Mouse (Mus musculus): ENCODE measurements around the gene Akip1. TPM values are rescaled to one million over a fixed set of nuclear protein-coding genes. Genes with fewer than 3 reads are reported as not detected.

Gene Akip1
- polyA plus RNA-seq, 1 experiment from 2014 or later = 37.1 TPM

DNA sequence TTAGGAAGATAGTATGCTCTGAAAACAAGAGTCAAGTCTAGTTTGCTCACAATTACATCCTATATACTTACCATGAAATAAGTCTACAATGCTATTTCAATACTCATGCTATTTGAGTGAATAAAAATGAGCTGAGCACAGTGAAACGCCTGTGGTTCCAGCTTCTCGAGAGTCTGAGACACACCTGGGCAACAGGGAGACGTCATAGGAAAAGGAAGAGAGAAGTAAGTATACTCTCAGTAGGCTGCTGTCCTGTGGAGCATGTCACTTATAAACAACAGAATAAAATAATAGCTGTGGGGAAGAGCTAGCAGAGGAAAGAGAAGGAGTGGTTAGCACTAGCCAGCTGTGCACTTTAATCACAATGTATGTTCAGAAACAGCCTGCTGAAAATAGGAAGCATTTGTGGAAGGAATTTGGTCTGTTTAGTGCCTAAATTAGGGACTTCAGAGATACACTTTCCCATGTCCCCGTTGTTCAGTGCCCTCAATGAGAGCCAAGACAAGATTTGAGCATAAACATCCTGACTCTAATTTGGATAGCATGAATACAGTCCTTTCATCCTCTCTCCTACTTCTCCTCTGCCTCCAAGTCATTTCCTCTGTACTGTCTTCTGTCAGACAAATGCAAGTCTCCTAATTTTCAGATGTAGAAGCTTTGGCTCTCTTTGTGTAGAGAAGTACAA, 28.4 kb upstream of the Akip1 start:
- Histone ChIP-seq H3K4me1 (ENCODE audit: control insufficient read depth, insufficient read depth, low read length) (peaks cover 32% of the 10 kb centered on the region), H3K27me3 (replicated peaks; ENCODE audit: control insufficient read depth, insufficient read depth, low read length) (no peaks in the 10 kb centered on the region), H3K36me3 (ENCODE audit: control insufficient read depth, insufficient read depth, low read length) (no peaks in the 10 kb centered on the region), H3K9ac (ENCODE audit: low read depth, low read length) (no peak overlapping the region), H3K9me3 (ENCODE audit: control insufficient read depth, low read length) (no peaks in the 10 kb centered on the region), H3K4me3 (ENCODE audit: low read depth, low read length) (no peak overlapping the region), H3K27ac (replicated peaks; ENCODE audit: low read depth, low read length) (peak overlapping the region; percentile 54), H3K4me2 (ENCODE audit: low read depth, low read length) (no peak overlapping the region)
- DNase-seq (ENCODE audit: low spot score) (peak; percentile 57), ATAC-seq (ENCODE audit: low read depth) (peak; percentile 24; the same call in 1 of the 2 replicates)
- 35% methylated on average over 4 of the region's 4 CpGs for WGBS

DNA sequence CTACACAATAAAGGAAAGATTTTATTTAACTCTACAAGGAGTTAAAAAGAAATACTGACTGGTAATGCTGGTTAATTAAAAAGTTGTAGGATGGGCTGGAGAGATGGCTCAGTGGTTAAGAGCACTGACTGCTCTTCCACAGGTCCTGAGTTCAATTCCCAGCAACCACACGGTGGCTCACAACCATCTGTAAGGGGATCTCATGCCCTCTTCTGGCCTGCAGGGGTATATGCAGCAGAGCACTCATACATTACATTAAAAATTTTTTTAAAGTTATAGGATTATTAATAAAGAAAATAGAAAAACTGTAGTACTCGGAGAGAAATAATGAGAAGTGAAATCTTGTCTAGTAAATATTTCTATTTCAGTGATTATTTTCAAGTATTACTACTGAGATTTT, 23.2 kb upstream of the Akip1 start:
- H3K36me3 ChIP-seq (ENCODE audit: control insufficient read depth, insufficient read depth, low read length) = no peaks in the 10 kb centered on the region
- no peaks in the 10 kb centered on the region for H3K9me3 ChIP-seq (ENCODE audit: control insufficient read depth, low read length)
- ATAC-seq (ENCODE audit: low read depth) (no peak), DNase-seq (ENCODE audit: low spot score) (no peak)
- no peak overlapping the region for H3K9ac ChIP-seq (ENCODE audit: low read depth, low read length)
- H3K4me3 ChIP-seq (ENCODE audit: low read depth, low read length) = no peak overlapping the region
- 84% methylated on average over 2 of the region's 2 CpGs for WGBS
- H3K4me2 ChIP-seq (ENCODE audit: low read depth, low read length) = no peak overlapping the region
- no peak overlapping the region for H3K27ac ChIP-seq (replicated peaks; ENCODE audit: low read depth, low read length)
- peaks cover 6% of the 10 kb centered on the region; the same call in 1 of the 2 replicates for H3K4me1 ChIP-seq (ENCODE audit: control insufficient read depth, insufficient read depth, low read length)
- no peaks in the 10 kb centered on the region for H3K27me3 ChIP-seq (replicated peaks; ENCODE audit: control insufficient read depth, insufficient read depth, low read length)

DNA sequence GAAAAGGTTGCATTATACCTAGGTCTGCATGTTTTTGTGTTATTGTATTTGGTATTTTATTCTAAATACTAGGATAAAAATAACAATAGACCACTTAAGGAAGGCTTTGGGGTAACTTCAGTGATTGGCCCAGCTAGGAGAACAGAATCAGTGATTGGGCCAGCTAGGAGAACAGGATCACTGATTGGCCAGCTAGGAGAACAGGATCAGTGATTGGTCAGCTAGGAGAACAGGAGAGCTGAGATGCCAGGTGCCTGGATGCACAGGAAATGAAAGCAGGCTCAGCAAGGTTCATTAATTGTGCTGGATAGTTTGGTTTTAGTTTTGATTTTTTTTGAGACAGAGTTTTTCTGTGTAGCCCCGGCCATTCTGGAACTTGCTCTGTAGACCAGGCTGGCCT, 22.6 kb upstream of the Akip1 start:
- H3K27ac ChIP-seq (replicated peaks; ENCODE audit: low read depth, low read length) = no peak overlapping the region
- no peak for ATAC-seq (ENCODE audit: low read depth)
- no peak for DNase-seq (ENCODE audit: low spot score)
- peaks cover under 1% of the 10 kb centered on the region; the same call in 1 of the 2 replicates for H3K4me1 ChIP-seq (ENCODE audit: control insufficient read depth, insufficient read depth, low read length)
- no peak overlapping the region for H3K4me2 ChIP-seq (ENCODE audit: low read depth, low read length)
- no peaks in the 10 kb centered on the region for H3K27me3 ChIP-seq (replicated peaks; ENCODE audit: control insufficient read depth, insufficient read depth, low read length)
- WGBS = 97% methylated on average over 1 of the region's 1 CpGs
- H3K9ac ChIP-seq (ENCODE audit: low read depth, low read length) = no peak overlapping the region
- no peaks in the 10 kb centered on the region for H3K36me3 ChIP-seq (ENCODE audit: control insufficient read depth, insufficient read depth, low read length)
- no peaks in the 10 kb centered on the region for H3K9me3 ChIP-seq (ENCODE audit: control insufficient read depth, low read length)
- no peak overlapping the region for H3K4me3 ChIP-seq (ENCODE audit: low read depth, low read length)

DNA sequence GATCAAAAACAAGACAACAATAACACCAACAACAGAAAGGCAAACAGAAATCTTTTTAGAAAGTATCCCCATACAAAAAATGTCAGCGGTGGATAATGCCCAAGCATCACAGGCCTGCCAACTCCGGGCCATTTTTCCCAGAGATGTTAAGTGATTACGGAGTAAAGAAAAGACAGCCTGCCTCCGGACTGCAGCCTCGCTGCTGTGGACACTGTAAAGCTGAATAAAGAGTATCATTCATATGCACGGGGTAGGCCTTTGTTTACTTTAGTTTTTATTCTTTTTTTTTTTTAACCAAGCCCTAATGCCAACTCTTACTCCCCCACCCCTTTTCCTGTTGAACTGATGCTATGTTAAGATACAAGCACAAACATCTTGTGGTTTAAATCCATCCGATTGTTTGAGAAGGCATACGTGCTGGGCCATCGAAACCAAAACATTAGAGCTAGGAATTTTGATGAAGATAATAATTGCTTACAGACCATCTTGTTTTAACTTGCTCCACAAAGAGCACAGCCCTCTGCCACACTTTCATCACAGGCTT, 16.8 kb upstream of the Akip1 start:
- H3K4me3 ChIP-seq (ENCODE audit: low read depth, low read length) = no peak overlapping the region
- 21% methylated on average over 9 of the region's 9 CpGs for WGBS
- DNase-seq (ENCODE audit: low spot score) (peak; percentile 45), ATAC-seq (ENCODE audit: low read depth) (0 out of 2 replicates have a peak, but pooled peaks have one; percentile 30)
- no peaks in the 10 kb centered on the region for H3K9me3 ChIP-seq (ENCODE audit: control insufficient read depth, low read length)
- no peak overlapping the region for H3K27ac ChIP-seq (replicated peaks; ENCODE audit: low read depth, low read length)
- peaks cover 9% of the 10 kb centered on the region for H3K4me1 ChIP-seq (ENCODE audit: control insufficient read depth, insufficient read depth, low read length)
- 0 out of 2 replicates have a peak overlapping the region, but pooled peaks have one; percentile 4 for H3K4me2 ChIP-seq (ENCODE audit: low read depth, low read length)
- no peaks in the 10 kb centered on the region for H3K27me3 ChIP-seq (replicated peaks; ENCODE audit: control insufficient read depth, insufficient read depth, low read length)
- H3K9ac ChIP-seq (ENCODE audit: low read depth, low read length) = no peak overlapping the region
- H3K36me3 ChIP-seq (ENCODE audit: control insufficient read depth, insufficient read depth, low read length) = no peaks in the 10 kb centered on the region

DNA sequence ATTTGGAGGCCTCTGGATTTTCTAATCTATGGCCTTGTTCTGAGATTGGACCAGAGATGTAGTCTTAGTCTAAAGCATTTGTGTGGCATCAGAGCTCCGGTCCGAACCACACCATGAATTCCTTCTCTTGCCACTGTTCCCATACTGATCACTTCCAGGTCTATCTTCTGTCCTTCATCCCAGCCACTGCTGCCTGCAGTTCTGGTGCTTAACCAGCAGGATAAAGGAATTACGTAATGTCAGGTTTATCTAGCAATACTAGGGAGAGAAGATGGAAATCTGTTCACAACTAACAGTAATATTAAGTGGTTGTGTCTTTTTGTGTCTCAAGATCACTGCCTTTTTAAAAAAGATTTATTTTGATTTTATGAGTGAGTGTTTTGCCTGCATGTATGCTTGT, 13.4 kb upstream of the Akip1 start:
- H3K9ac ChIP-seq (ENCODE audit: low read depth, low read length) = no peak overlapping the region
- DNase-seq (ENCODE audit: low spot score) = no peak
- ATAC-seq (ENCODE audit: low read depth) = no peak

DNA sequence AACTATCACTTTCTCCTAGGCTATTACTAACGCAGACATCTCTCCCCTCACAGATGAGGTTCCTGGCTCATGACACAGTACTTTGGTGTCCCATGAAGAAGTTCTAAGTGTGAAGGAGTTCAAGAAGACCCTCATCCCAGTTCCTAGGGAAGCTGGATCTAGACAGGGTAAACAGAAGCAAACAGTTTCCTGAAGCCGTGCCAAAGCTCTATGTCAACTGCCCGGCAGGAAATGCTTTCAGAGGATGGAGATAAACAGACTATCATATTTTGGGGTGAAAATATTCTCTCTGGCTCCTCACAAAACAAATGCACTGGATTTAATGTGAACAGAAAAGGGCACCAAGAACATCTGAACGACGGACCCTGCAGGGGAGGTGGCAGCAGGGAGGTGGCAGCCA, 12.5 kb upstream of the Akip1 start:
- Histone ChIP-seq H3K36me3 (ENCODE audit: control insufficient read depth, insufficient read depth, low read length) (no peaks in the 10 kb centered on the region), H3K4me2 (ENCODE audit: low read depth, low read length) (no peak overlapping the region), H3K9me3 (ENCODE audit: control insufficient read depth, low read length) (no peaks in the 10 kb centered on the region), H3K4me1 (ENCODE audit: control insufficient read depth, insufficient read depth, low read length) (peaks cover 9% of the 10 kb centered on the region), H3K27ac (replicated peaks; ENCODE audit: low read depth, low read length) (no peak overlapping the region), H3K27me3 (replicated peaks; ENCODE audit: control insufficient read depth, insufficient read depth, low read length) (no peaks in the 10 kb centered on the region), H3K9ac (ENCODE audit: low read depth, low read length) (no peak overlapping the region), H3K4me3 (ENCODE audit: low read depth, low read length) (no peak overlapping the region)
- DNase-seq (ENCODE audit: low spot score) (no peak), ATAC-seq (ENCODE audit: low read depth) (no peak)
- WGBS = 89% methylated on average over 5 of the region's 5 CpGs

More for the DNA sequence above, 13.4 kb upstream of the Akip1 start:
- H3K4me2 ChIP-seq (ENCODE audit: low read depth, low read length) = no peak overlapping the region
- H3K27me3 ChIP-seq (replicated peaks; ENCODE audit: control insufficient read depth, insufficient read depth, low read length) = no peaks in the 10 kb centered on the region
- H3K27ac ChIP-seq (replicated peaks; ENCODE audit: low read depth, low read length) = no peak overlapping the region
- H3K36me3 ChIP-seq (ENCODE audit: control insufficient read depth, insufficient read depth, low read length) = no peaks in the 10 kb centered on the region
- no peaks in the 10 kb centered on the region for H3K9me3 ChIP-seq (ENCODE audit: control insufficient read depth, low read length)
- no peak overlapping the region for H3K4me3 ChIP-seq (ENCODE audit: low read depth, low read length)
- H3K4me1 ChIP-seq (ENCODE audit: control insufficient read depth, insufficient read depth, low read length) = peaks cover 9% of the 10 kb centered on the region
- 86% methylated on average over 3 of the region's 3 CpGs for WGBS

DNA sequence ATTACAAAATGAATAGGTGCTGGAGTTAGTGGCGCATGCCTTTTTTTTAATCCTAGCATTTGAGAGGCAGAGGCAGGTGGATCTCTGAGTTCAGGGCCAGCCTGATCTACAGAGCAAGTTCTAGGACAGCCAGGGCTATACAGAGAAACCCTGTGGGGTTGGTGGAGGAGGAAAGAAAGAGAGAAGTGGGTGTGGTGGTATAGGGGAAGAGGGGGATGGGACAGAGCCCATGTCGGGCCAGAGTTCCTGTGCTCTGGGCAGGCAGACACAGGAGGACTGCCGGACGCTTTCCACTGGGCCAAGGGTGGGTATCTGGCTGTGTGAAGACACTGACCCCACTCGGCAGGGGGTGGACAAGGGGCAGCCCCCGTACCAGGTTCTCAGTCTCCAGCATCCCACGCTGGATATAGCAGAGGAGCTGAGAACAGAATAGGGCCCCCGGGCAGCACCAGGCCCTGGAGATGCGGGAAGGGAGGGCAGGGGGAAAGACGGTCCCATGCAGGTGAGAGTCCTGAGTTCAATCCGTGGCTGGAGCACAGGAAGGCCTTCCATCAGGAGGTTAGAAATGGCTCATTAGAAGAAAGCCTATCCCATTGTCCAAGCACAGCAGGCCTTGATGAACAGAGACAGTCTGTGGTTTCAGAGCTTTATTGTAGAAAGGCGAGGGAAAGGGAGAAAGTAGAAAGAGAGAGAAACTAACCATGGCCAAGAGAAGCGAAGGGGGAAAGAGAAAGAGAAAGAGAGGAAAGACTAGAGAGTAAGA, 8.7 kb upstream of the Akip1 start:
- Histone ChIP-seq H3K27me3 (replicated peaks; ENCODE audit: control insufficient read depth, insufficient read depth, low read length) (no peaks in the 10 kb centered on the region), H3K4me3 (ENCODE audit: low read depth, low read length) (no peak overlapping the region), H3K9ac (ENCODE audit: low read depth, low read length) (no peak overlapping the region), H3K4me2 (ENCODE audit: low read depth, low read length) (no peak overlapping the region), H3K4me1 (ENCODE audit: control insufficient read depth, insufficient read depth, low read length) (no peaks in the 10 kb centered on the region), H3K36me3 (ENCODE audit: control insufficient read depth, insufficient read depth, low read length) (no peaks in the 10 kb centered on the region), H3K27ac (replicated peaks; ENCODE audit: low read depth, low read length) (no peak overlapping the region), H3K9me3 (ENCODE audit: control insufficient read depth, low read length) (no peaks in the 10 kb centered on the region)
- DNase-seq (ENCODE audit: low spot score) (no peak), ATAC-seq (ENCODE audit: low read depth) (no peak)
- 86% methylated on average over 13 of the region's 13 CpGs for WGBS

DNA sequence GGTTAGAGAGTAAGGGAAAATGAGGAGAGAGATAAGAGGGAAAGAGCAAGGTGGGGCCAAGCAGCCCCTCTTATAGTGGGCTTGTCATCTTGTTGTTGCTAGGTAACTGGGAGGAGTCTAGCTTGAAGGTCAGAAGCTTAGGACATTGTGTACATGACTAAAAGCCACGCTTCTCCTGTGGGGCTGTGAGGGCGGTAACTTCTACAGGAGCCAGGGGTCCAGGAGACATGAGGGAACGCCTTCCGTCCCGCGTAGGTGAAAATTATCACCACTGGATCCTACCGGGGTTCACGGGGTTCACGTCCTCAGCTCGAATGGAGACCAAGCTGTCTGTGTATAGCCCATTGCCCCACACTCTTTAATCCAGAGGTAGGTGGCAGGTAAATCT, 8.2 kb upstream of the Akip1 start:
- no peaks in the 10 kb centered on the region for H3K9me3 ChIP-seq (ENCODE audit: control insufficient read depth, low read length)
- no peak overlapping the region for H3K9ac ChIP-seq (ENCODE audit: low read depth, low read length)
- no peak overlapping the region for H3K4me3 ChIP-seq (ENCODE audit: low read depth, low read length)
- DNase-seq (ENCODE audit: low spot score) (no peak), ATAC-seq (ENCODE audit: low read depth) (no peak)
- H3K4me2 ChIP-seq (ENCODE audit: low read depth, low read length) = no peak overlapping the region
- no peaks in the 10 kb centered on the region for H3K36me3 ChIP-seq (ENCODE audit: control insufficient read depth, insufficient read depth, low read length)
- H3K4me1 ChIP-seq (ENCODE audit: control insufficient read depth, insufficient read depth, low read length) = no peaks in the 10 kb centered on the region
- 92% methylated on average over 10 of the region's 10 CpGs for WGBS
- H3K27me3 ChIP-seq (replicated peaks; ENCODE audit: control insufficient read depth, insufficient read depth, low read length) = no peaks in the 10 kb centered on the region
- no peak overlapping the region for H3K27ac ChIP-seq (replicated peaks; ENCODE audit: low read depth, low read length)
